Mouse (Mus musculus): ENCODE data around the gene Efna4. TPM values are rescaled to one million over a fixed set of nuclear protein-coding genes. Genes with fewer than 3 reads are reported as not detected.

The Efna4 gene
- polyA plus RNA-seq, 1 experiment from 2014 or later: 6.7 TPM

Other genes starting within 250 kb of the Efna4 start
- gene Rusc1, start 244.7 kb downstream of the Efna4 start, polyA plus RNA-seq (2014; fragmentation: Nextera tagmentation; extraction: Ambion mirVana): 6.8 and 7.5 TPM in 2 replicates
- gene Gm43738, start 236.9 kb downstream of the Efna4 start, polyA plus RNA-seq (2014; fragmentation: Nextera tagmentation; extraction: Ambion mirVana): not detected in 2 replicates
- gene Fdps, start 236.1 kb downstream of the Efna4 start, polyA plus RNA-seq (2014; fragmentation: Nextera tagmentation; extraction: Ambion mirVana): 92.6 and 96.9 TPM in 2 replicates
- gene Pklr, start 201.9 kb downstream of the Efna4 start, polyA plus RNA-seq (2014; fragmentation: Nextera tagmentation; extraction: Ambion mirVana): 0.11 TPM in 1 of 2 replicates, not detected in the other
- 0.27 and 0.51 TPM in 2 replicates for gene Hcn3, start 177.8 kb downstream of the Efna4 start, polyA plus RNA-seq (2014; fragmentation: Nextera tagmentation; extraction: Ambion mirVana)
- 12.4 and 13.4 TPM in 2 replicates for gene Clk2, start 173.2 kb downstream of the Efna4 start, polyA plus RNA-seq (2014; fragmentation: Nextera tagmentation; extraction: Ambion mirVana)
- gene Scamp3, start 160.6 kb downstream of the Efna4 start, polyA plus RNA-seq (2014; fragmentation: Nextera tagmentation; extraction: Ambion mirVana): 68.3 and 74.8 TPM in 2 replicates
- gene Fam189b, start 154.9 kb downstream of the Efna4 start, polyA plus RNA-seq (2014; fragmentation: Nextera tagmentation; extraction: Ambion mirVana): 9.1 and 12.8 TPM in 2 replicates
- 33.5 and 34.0 TPM in 2 replicates for gene Gba, start 135.1 kb downstream of the Efna4 start, polyA plus RNA-seq (2014; fragmentation: Nextera tagmentation; extraction: Ambion mirVana)
- 12.9 and 14.5 TPM in 2 replicates for gene Thbs3, start 122.8 kb downstream of the Efna4 start, polyA plus RNA-seq (2014; fragmentation: Nextera tagmentation; extraction: Ambion mirVana)
- gene Mtx1, start 110.9 kb downstream of the Efna4 start, polyA plus RNA-seq (2014; fragmentation: Nextera tagmentation; extraction: Ambion mirVana): 93.6 and 102 TPM in 2 replicates
- 0.16 TPM in 1 of 2 replicates, not detected in the other for gene Muc1, start 109.0 kb downstream of the Efna4 start, polyA plus RNA-seq (2014; fragmentation: Nextera tagmentation; extraction: Ambion mirVana)
- gene Krtcap2, start 92.1 kb downstream of the Efna4 start, polyA plus RNA-seq (2014; fragmentation: Nextera tagmentation; extraction: Ambion mirVana): 216 and 239 TPM in 2 replicates
- gene Trim46, start 91.7 kb downstream of the Efna4 start, polyA plus RNA-seq (2014; fragmentation: Nextera tagmentation; extraction: Ambion mirVana): 0.85 and 0.95 TPM in 2 replicates
- 92.9 and 97.9 TPM in 2 replicates for gene Dpm3, start 78.7 kb downstream of the Efna4 start, polyA plus RNA-seq (2014; fragmentation: Nextera tagmentation; extraction: Ambion mirVana)
- gene Slc50a1, start 67.5 kb downstream of the Efna4 start, polyA plus RNA-seq (2014; fragmentation: Nextera tagmentation; extraction: Ambion mirVana): 48.2 and 48.9 TPM in 2 replicates
- 38.4 and 39.7 TPM in 2 replicates for gene Efna1, start 56.9 kb downstream of the Efna4 start, polyA plus RNA-seq (2014; fragmentation: Nextera tagmentation; extraction: Ambion mirVana)
- gene Efna3, start 15.1 kb downstream of the Efna4 start, polyA plus RNA-seq (2014; fragmentation: Nextera tagmentation; extraction: Ambion mirVana): 0.78 and 1.1 TPM in 2 replicates
- gene Adam15, start 12.0 kb upstream of the Efna4 start, polyA plus RNA-seq (2014; fragmentation: Nextera tagmentation; extraction: Ambion mirVana): 31.0 and 38.6 TPM in 2 replicates
- not detected in 2 replicates for gene Dcst2, start 23.9 kb upstream of the Efna4 start, polyA plus RNA-seq (2014; fragmentation: Nextera tagmentation; extraction: Ambion mirVana)
- gene Dcst1, start 27.2 kb upstream of the Efna4 start, polyA plus RNA-seq (2014; fragmentation: Nextera tagmentation; extraction: Ambion mirVana): 0.16 and 0.18 TPM in 2 replicates
- 1.3 and 1.8 TPM in 2 replicates for gene Zbtb7b, start 56.7 kb upstream of the Efna4 start, polyA plus RNA-seq (2014; fragmentation: Nextera tagmentation; extraction: Ambion mirVana)
- gene Lenep, start 64.8 kb upstream of the Efna4 start, polyA plus RNA-seq (2014; fragmentation: Nextera tagmentation; extraction: Ambion mirVana): not detected in 2 replicates
- gene Flad1, start 73.8 kb upstream of the Efna4 start, polyA plus RNA-seq (2014; fragmentation: Nextera tagmentation; extraction: Ambion mirVana): 33.5 and 35.2 TPM in 2 replicates
- gene Cks1b, start 80.4 kb upstream of the Efna4 start, polyA plus RNA-seq (2014; fragmentation: Nextera tagmentation; extraction: Ambion mirVana): 354 and 368 TPM in 2 replicates
- gene Shc1, start 80.4 kb upstream of the Efna4 start, polyA plus RNA-seq (2014; fragmentation: Nextera tagmentation; extraction: Ambion mirVana): 48.0 and 50.5 TPM in 2 replicates
- 24.3 and 27.8 TPM in 2 replicates for gene Pygo2, start 92.2 kb upstream of the Efna4 start, polyA plus RNA-seq (2014; fragmentation: Nextera tagmentation; extraction: Ambion mirVana)
- 36.9 and 37.3 TPM in 2 replicates for gene Pbxip1, start 98.7 kb upstream of the Efna4 start, polyA plus RNA-seq (2014; fragmentation: Nextera tagmentation; extraction: Ambion mirVana)
- 54.3 and 56.8 TPM in 2 replicates for gene Pmvk, start 116.5 kb upstream of the Efna4 start, polyA plus RNA-seq (2014; fragmentation: Nextera tagmentation; extraction: Ambion mirVana)
- 2.4 and 3.1 TPM in 2 replicates for gene Kcnn3, start 182.1 kb upstream of the Efna4 start, polyA plus RNA-seq (2014; fragmentation: Nextera tagmentation; extraction: Ambion mirVana)

All from heart, embryonic 14.5 days (tissue).